Mouse (Mus musculus): ENCODE measurements around the gene Coro7.
"Not testable (repeated sequence)": the region's sequence is repeated elsewhere in the genome, so short reads cannot be mapped to it uniquely, and the experiment has no call there.

The Coro7 gene

GRCm38 (mm10) chr16:4682628-4683179 lies 3.1 kb upstream of the Coro7 start:
- ATAC-seq (ENCODE audit: low TSS enrichment): no peak

GRCm38 (mm10) chr16:4680922-4681455 lies 1.4 kb upstream of the Coro7 start:
- ATAC-seq (ENCODE audit: low TSS enrichment): not testable (repeated sequence)

GRCm38 (mm10) chr16:4678080-4678479 lies 1.5 kb downstream of the Coro7 start:
- no peak for ATAC-seq (ENCODE audit: low TSS enrichment)

- no peak for ATAC-seq (ENCODE audit: low TSS enrichment)
These were observed 2.7 kb downstream of the Coro7 start for GRCm38 (mm10) chr16:4676836-4677235.

- no peak for ATAC-seq (ENCODE audit: low TSS enrichment)
These were observed 5.5 kb downstream of the Coro7 start for GRCm38 (mm10) chr16:4674091-4674490.

- no peak for ATAC-seq (ENCODE audit: low TSS enrichment)
These were observed 9.3 kb downstream of the Coro7 start for GRCm38 (mm10) chr16:4670317-4670716.

GRCm38 (mm10) chr16:4667190-4667808 lies 12.3 kb downstream of the Coro7 start:
- peak; percentile 96 for ATAC-seq (ENCODE audit: low TSS enrichment)

- no peak for ATAC-seq (ENCODE audit: low TSS enrichment)
These were observed 13.9 kb downstream of the Coro7 start for GRCm38 (mm10) chr16:4665726-4666125.

- no peak for ATAC-seq (ENCODE audit: low TSS enrichment)
These were observed 15.8 kb downstream of the Coro7 start for GRCm38 (mm10) chr16:4663806-4664205.

- no peak for ATAC-seq (ENCODE audit: low TSS enrichment)
These were observed 18.0 kb downstream of the Coro7 start for GRCm38 (mm10) chr16:4661605-4662004.

GRCm38 (mm10) chr16:4659326-4659725 lies 20.3 kb downstream of the Coro7 start:
- ATAC-seq (ENCODE audit: low TSS enrichment): no peak

GRCm38 (mm10) chr16:4658781-4659245 lies 20.8 kb downstream of the Coro7 start:
- ATAC-seq (ENCODE audit: low TSS enrichment): peak; percentile 36; the same call in 1 of the 2 replicates

- ATAC-seq (ENCODE audit: low TSS enrichment): no peak
These were observed 23.0 kb downstream of the Coro7 start for GRCm38 (mm10) chr16:4656571-4657081.

- peak; percentile 36; the same call in 1 of the 2 replicates for ATAC-seq (ENCODE audit: low TSS enrichment)
These were observed 23.6 kb downstream of the Coro7 start for GRCm38 (mm10) chr16:4655764-4656570.

- ATAC-seq (ENCODE audit: low TSS enrichment): peak; percentile 43; the same call in 1 of the 2 replicates
These were observed 24.3 kb downstream of the Coro7 start for GRCm38 (mm10) chr16:4655251-4655734.

- no peak for ATAC-seq (ENCODE audit: low TSS enrichment)
These were observed 24.9 kb downstream of the Coro7 start for GRCm38 (mm10) chr16:4654706-4655105.

GRCm38 (mm10) chr16:4652707-4653416 lies 26.7 kb downstream of the Coro7 start:
- no peak for ATAC-seq (ENCODE audit: low TSS enrichment)

GRCm38 (mm10) chr16:4651624-4652023 lies 28.0 kb downstream of the Coro7 start:
- no peak for ATAC-seq (ENCODE audit: low TSS enrichment)

GRCm38 (mm10) chr16:4651081-4651480 lies 28.5 kb downstream of the Coro7 start:
- ATAC-seq (ENCODE audit: low TSS enrichment): no peak

GRCm38 (mm10) chr16:4650161-4650560 lies 29.4 kb downstream of the Coro7 start:
- no peak for ATAC-seq (ENCODE audit: low TSS enrichment)

- no peak for ATAC-seq (ENCODE audit: low TSS enrichment)
These were observed 29.9 kb downstream of the Coro7 start for GRCm38 (mm10) chr16:4649692-4650091.

All from frontal cortex, adult (tissue).